Mouse (Mus musculus): ENCODE measurements around the gene Atxn7l2.
"Not testable (repeated sequence)": the region's sequence is repeated elsewhere in the genome, so short reads cannot be mapped to it uniquely, and the experiment has no call there.

Atxn7l2 gene

DNA sequence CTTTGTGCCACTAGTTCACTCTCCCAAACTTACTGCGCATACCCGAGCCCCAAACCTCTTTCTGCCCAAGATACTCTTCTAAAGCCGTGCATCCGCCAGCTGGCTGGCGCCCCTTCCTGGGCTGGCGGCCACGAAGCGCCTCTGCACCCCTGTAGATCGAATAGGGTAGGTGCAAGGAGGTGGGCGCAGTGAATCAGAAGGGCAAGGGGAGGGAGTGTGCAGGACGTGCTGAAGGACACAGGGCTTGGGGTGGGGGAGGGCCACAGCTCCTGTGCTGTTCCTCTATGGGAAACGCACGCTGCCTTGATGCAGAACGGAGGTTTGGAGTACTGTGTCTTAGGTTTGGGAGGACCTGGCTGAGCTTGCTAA is at the start of gene Atxn7l2:
TSS of gene Atxn7l2 (minus strand) at position 164 of the 369 bp plus-strand sequence.
- no peak for DNase-seq

DNA sequence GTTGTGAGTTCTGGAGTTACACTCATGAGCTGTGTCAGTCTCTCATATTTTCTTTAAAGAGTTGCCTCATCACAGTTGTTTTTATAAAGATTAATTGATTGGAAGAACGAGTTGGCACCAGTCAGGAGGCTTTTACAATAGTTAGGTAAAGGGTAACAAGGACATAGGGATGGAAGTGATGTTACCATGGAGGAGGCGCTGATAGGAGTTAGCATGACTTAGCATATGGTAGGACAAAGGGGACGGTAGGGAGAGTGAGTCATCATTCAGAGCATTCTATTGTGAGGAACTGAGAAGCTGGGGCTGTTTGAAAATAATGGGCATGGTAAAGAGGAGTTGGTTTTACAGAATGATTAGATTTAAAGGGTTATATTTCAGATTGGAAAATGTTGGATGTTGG is 48.6 kb upstream of the Atxn7l2 start:
- no peak for DNase-seq

DNA sequence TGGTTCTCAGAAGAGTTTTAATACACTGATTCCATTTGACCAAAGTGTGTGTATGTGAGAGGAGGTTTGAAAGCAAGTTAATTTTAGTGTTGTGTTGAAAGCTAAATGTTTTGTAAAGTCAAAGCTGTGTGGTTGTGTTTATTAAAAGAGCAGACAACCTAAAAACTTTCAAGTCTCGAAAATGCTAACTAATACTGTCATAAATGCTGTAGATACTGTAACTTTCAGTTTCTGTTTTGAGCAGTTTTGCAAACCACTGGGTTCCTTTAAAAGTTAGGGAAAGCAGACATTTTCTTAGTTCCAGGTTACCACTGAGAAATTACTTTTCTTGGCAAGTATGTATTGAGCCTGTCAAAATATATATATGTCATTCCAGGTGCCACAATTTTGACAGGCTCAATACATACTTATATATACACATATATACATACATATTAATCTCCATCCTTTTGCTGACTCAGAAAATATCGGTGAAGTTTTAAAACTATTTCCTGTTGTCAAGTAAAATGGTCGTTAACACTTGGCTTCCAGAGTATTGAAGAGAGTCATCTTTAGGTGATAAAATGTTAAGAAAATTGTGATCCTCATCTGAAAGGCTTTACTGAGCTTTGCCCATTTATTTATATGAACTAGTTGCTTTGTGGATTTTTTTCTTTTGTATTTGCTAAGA is 47.2 kb upstream of the Atxn7l2 start:
- DNase-seq: no peak

DNA sequence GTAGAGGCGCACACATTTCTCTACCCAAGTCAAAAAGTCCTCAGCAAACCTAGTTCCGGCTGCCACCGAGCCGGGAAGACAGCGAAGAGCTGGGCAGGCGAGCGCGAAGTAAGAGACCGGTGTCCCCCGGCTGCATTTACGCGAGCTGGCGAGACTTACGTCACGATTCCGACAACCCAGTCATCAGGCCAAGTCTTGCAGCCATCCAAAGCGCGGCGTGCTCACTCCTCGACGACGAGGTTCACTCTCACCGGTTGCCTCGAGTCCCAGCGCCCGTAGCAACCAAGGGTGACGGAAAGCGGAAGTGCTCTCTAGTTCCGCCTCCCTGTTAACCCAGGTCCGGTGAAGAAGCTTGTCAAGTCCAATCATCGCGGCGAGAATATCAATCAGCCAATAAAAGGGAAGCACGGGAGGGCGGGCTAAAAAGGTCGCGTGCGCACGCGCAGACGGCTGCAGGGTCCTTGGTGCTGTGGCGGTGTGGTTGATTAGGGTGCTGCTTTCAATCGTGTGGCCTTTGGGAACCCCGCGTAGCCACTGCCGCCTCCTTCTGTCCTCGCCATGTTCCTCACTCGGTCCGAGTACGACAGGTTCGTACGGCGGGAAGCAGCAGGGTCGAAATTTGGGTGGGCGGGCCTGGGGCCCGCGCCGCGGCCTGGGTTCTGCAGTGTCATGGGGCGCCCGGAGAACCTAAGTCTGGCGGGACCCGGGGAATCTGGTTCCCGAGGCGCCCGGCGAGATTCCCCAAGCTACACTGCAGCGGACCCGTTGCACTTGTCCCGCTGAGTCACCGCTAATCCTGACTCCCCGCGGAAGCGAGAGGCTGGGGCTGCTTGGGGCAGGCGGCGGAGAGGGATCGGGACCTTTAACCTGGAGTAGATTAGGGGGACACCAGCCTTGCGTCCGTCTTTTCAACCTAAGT is 46.2 kb upstream of the Atxn7l2 start, which contains the start of gene Psma5:
TSS of gene Psma5 (plus strand) at position 208 of the 919 bp plus-strand sequence.
- DNase-seq: peak; percentile 95 to 97

GRCm38 (mm10) chr3:108246857-108247256 is 36.1 kb upstream of the Atxn7l2 start:
- DNase-seq: no peak

- no peak for DNase-seq
Observed at GRCm38 (mm10) chr3:108241243-108241839, 30.6 kb upstream of the Atxn7l2 start.

DNA sequence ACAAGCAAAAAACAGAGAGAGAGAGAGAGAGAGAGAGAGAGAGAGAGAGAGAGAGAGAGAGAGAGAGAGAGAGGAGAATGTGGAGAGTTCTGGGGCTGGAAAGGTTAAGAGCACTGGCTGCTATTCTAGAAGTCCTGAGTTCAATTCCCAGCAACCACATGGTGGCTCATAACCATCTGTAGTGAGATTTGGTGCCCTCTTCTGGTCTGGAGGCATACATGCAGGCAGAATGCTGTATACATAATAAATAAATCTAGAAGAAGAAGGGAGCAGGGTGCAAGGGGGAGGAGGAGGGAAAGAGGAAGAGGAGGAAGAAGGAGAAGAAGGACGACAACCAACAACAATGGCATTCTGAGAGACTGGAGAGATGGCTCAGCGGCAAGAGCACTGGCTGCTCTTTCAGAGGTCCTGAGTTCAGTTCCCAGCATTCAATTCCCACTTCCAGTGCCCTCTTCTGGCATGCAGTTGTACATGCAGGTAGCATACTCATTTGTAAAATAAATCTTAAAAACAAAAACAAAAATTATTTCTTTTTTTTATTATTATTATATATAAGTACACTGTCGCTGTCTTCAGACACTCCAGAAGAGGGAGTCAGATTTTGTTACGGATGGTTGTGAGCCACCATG is 26.9 kb upstream of the Atxn7l2 start:
- not testable (repeated sequence) for DNase-seq

DNA sequence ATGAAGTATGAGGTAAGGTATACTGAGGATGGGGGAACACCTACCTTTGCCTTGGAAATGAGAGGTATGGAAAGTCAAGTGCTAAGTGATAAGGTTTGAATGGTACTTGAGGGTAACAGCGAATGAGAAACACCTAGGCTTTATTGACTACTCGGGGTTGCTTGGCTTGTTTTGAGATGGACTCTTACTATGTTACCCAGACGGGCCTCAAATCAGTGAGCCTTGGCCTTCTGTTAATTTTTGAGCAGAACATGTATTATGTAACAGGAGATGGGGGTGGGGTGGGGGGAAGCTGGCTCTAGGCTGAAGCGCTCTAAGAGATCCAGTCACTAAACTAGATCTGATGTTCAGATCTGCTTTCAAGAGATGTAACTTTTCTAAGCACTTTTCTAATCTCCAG is 20.9 kb upstream of the Atxn7l2 start:
- DNase-seq: no peak

GRCm38 (mm10) chr3:108227521-108227920 is 16.8 kb upstream of the Atxn7l2 start:
- no peak for DNase-seq

- peak; percentile 49 to 56 for DNase-seq
Observed at GRCm38 (mm10) chr3:108226558-108227350, 16.0 kb upstream of the Atxn7l2 start, which contains the start of gene Sypl2. Gene Sypl2 (minus strand): TSS chr3:108226648.

DNA sequence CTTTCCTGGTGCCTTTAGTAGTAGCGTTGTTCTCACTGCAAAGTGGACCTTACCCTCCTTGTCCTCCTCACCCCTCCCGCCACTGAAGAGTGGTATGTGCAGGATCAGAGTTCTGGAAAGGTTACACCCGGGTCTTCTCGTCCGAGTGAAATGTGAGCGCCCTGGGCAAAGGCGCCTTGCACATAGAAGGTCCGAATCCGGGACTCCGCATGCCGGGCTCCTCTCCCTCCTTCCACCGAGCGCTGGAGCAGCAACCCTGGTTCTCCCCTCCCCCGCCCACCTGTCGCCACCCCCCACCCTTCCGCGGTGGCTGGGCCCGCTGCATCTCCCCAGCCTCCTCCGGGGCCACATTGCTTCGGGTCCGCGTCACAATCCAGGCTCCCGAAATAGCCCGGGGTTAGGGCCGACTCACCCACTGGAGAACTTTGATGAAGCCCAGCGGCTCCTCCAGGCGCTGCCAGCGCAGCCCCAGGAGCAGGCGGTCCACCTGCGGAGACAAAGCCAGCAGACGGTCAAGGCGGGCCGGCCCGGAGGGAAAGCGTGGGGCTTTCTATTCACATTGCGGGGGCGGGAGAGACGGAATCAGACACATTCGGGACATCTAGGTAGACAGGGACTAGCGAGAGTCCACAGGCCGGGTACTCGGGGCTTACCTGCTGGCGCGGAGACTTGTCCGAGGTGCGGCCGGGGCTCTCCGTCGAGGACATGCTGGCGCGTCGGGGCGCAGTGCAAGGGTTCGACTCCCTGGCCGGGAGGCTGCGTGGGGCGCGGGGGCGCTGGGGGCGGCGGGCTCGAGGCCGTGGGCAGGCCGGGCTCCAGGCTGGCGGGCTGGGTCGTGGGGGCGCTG is 15.2 kb upstream of the Atxn7l2 start:
- no peak for DNase-seq

DNA sequence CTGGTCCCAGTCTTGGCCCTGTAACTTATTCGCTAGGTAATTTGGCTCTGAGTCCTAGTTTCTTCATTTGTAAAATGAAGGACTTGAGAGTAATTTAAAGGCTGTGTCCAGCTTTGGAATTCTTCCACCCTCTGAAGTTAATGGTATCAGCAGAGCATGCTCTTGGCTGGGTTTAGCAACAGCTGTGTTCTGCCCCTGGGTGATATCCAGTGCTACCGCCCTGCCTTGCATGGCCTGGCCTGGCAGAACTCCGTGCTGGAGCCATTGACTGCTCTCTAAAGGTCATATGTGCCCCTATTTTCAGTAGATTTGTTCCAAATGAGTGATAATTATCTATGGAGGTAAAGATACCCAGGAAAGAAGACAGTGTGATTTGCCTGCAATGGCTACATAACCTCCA is 9.9 kb upstream of the Atxn7l2 start:
- no peak for DNase-seq

DNA sequence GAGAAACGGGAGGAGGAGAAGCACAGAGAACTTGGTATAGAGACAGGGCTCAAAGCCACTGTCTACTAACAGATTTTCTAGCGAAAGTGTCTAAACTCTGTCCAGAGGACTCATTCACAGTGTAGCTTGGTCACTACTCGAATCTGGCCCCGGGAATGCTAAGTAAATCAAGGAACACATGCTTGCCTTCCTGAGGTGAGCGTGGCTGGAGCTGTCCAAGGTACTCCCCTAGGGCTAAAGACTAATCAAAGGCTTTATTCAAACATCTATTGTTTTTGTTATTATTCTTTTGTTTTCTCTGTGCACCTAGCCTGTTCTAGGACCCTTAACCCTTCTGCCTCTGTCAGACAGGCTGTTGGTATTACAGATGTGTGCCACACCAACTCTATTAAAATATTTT is 4.0 kb upstream of the Atxn7l2 start:
- no peak for DNase-seq

- no peak for DNase-seq
Observed at GRCm38 (mm10) chr3:108212406-108212805, 1.7 kb upstream of the Atxn7l2 start.

DNA sequence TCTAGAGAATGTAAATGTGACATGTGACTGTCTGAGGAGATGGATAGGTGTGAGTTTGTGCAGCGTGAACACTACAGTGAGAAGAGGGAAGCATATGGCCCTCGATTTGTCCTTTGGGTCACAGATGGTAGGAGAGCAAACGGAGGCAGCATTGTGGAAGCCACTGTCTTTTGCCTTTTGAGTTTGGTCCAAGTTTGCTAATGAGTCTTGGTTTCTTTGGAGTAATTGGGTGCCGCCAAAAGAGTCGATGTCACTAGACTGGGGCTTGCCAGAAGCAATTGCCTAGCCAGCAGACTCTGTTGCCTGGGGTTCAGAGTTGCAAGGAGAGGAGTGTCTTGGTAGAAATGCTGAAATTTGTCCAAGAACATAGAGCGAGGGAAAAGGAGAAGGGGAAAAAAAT is 1.1 kb upstream of the Atxn7l2 start:
- DNase-seq: no peak

DNA sequence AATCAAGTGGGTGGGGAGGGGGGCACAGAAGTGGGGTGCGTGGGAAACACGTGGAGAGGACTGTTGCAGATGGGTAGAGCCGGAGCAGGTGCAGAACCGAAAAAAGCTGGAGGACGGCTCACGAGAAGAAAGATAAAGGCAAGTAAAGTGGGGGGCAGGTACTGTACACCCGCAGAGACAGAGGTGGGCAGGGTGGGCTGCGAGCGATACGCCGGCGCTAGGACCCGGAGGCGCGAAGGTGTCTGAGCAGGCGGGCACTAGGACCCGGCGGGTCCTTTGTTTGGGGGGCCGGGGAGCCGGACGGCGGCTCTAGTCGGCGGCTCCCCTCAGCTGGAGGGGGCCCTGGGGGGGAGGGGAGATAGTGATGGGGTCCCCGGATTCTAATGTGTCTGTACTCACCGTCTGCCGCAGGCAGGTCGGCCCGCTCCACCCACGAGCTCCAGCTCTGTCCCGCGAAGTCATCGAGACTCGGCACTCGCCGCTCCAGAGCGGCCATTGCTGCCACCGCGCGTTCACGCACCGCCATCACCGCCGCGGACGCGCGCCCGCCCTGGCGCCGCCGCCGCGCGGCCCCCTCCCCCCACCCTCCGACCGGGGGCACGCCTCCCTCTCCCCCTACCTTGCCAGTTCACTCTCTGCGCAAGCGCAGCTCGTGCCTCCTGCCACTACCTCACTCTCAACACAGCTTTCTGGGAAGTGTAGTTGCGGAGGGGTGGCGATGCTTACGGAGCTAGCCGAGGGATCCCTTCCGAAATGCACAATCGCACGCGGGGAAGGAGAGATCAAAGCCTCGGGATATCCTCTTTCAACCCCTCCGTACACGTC is 576 bp downstream of the Atxn7l2 start:
- peak; percentile 93 to 97 for DNase-seq

DNA sequence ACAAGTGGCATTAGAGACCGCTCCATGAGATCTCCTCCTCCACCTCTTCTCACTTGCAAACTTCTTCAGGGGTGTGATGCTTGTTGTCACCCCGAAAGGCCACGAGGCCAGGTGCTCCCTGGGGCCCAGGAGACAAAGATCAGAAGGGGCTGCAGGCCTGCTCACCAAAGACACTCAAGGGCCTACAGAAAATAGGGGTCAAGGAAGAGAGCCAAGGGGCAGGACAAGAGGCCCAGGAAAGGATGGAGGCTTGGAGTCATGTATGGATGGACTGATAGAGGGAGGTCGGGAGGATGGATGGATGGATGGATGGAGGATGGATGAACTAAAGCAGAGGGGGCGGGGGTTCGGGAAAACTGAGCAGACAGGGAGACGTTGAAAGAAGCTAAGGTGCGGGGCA is 1.2 kb downstream of the Atxn7l2 start:
- no peak for DNase-seq

DNA sequence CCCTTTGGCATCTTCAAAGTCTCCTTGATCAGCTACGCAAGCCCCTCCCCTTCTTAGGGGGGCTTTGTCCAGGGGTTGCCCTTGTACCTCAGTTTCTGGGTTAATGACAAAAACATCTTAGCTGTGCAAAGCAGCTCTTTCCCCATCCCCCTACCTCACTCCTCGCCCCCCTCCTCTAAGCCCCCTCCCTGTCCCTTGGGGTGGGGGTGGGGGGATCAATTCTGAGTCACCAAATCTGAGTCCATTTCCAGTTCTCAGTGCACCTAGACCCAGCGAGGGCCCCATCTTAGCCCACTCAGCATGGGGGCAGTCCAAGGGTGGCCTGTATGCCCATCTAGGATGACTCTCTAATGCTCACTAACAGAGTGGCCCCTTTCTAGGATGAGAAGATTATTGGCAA is 1.7 kb downstream of the Atxn7l2 start:
- no peak for DNase-seq

DNA sequence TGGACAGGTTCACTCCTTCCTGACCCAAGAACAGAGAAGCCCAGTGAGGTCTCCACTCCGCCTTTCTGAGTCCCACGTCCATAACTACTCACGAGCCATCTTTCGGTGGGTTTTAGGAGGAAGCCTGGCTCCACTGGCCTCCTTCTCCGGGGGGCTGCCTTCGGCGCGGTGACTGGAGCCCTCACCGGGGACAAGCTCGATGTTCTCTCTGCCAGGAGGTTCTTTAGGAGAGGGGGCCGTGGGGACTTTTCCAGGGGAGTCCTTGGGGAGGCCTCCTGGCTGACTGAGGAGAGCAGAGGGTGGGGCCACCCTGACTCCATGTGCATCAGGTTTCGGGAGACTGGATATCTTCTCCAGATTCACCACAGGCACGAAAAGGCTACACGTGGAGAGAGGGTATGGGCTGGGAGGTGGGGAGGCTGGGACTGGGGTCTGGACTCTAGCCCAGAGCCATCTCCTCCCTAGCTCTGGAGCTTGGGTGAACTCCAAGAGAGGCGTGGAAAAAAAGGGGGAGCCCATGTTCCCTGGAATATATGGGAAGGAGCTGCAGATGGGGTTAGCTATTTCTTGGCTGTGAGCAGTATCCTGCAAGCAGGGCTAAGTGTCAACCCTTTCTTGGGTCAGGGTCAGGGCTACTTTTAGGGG is 3.9 kb downstream of the Atxn7l2 start:
- peak in 1 of 2 experiments; percentile 44 for DNase-seq

GRCm38 (mm10) chr3:108205601-108206000 is 5.1 kb downstream of the Atxn7l2 start:
- no peak for DNase-seq
